19 mouse cellular contexts compared by ENCODE assay signal in genomic region chr17:33599836-33600475, GRCm38 (mm10). TPM values are rescaled to one million over a fixed set of nuclear protein-coding genes. Genes with fewer than 3 reads are reported as not detected.
"Had no signal": no experiment of that assay in that cellular context is flagged by ENCODE, and none has a peak within 500 bp of the region (broad histone marks: within the 10 kb centered on the region; RNA-seq: fewer than 3 reads in every experiment).

No protein-coding gene starts in this region.

- H3K9ac ChIP-seq: kidney, embryonic 15.5 days; limb, embryonic 12.5 days; limb, embryonic 15.5 days; liver, embryonic 12.5 days; liver, embryonic 15.5 days; lung, embryonic 15.5 days had no signal

- H3K9me3 ChIP-seq: kidney, embryonic 15.5 days; limb, embryonic 15.5 days; lung, embryonic 15.5 days had no signal

- DNase-seq: kidney, postnatal 10 days; kidney, postnatal 36 days; layer of hippocampus, postnatal 36 days; left cerebral cortex, postnatal 4 days; lung, adult 18-20 months; lung, postnatal 10 days; lung, postnatal 36 days; midbrain, embryonic 14.5 days; thymus, postnatal 25 days had no signal

- H3K4me1 ChIP-seq: kidney, embryonic 15.5 days; limb, embryonic 12.5 days; limb, embryonic 15.5 days; liver, embryonic 12.5 days; liver, embryonic 15.5 days; lung, embryonic 15.5 days; midbrain, embryonic 10.5 days had no signal

- ATAC-seq: liver, embryonic 12.5 days had no signal

- H3K27ac ChIP-seq: kidney, embryonic 15.5 days; left cerebral cortex, adult 2 months; limb, embryonic 12.5 days; limb, embryonic 15.5 days; liver, embryonic 12.5 days; liver, embryonic 15.5 days; lung, embryonic 15.5 days; midbrain, embryonic 10.5 days had no signal

- H3K4me2 ChIP-seq: kidney, embryonic 15.5 days; limb, embryonic 12.5 days; limb, embryonic 15.5 days; liver, embryonic 12.5 days; liver, embryonic 15.5 days; lung, embryonic 15.5 days had no signal

- H3K27me3 ChIP-seq: kidney, embryonic 15.5 days; limb, embryonic 12.5 days; limb, embryonic 15.5 days; liver, embryonic 12.5 days; liver, embryonic 15.5 days; lung, embryonic 15.5 days; megakaryocyte, embryonic 14.5 days had no signal

- H3K4me3 ChIP-seq: kidney, embryonic 15.5 days; left cerebral cortex, adult 2 months; limb, embryonic 12.5 days; limb, embryonic 15.5 days; liver, embryonic 12.5 days; liver, embryonic 15.5 days; lung, embryonic 15.5 days; megakaryocyte, embryonic 14.5 days; midbrain, embryonic 10.5 days had no signal

- H3K36me3 ChIP-seq: kidney, embryonic 15.5 days; limb, embryonic 12.5 days; limb, embryonic 15.5 days; lung, embryonic 15.5 days; midbrain, embryonic 10.5 days had no signal

RNA-seq across cellular contexts. Expression of gene Pram1, which starts 37.9 kb away (rescaled TPM):
- total RNA-seq: midbrain, postnatal 0 days had no signal
- polyA plus RNA-seq: kidney, embryonic 15.5 days had no signal
